In genomic region chr17:88273520-88273919, GRCm38 (mm10) we compare ENCODE assay signal across 12 mouse cellular contexts.
A peak's percentile ranks its signal among the peaks of the same experiment; 100 is the strongest.
DNase-seq lines count a peak whose midpoint lies in the region; ATAC-seq and TF ChIP-seq lines count a peak whose summit lies in the region.
"Had no signal": no experiment of that assay in that cellular context is flagged by ENCODE, and none has a peak within 500 bp of the region (broad histone marks: within the 10 kb centered on the region; RNA-seq: fewer than 3 reads in every experiment).

No protein-coding gene starts in this region.

- 93% methylated on average over 9 of the region's 9 CpGs for WGBS in embryonic facial prominence, embryonic 13.5 days
- WGBS in embryonic facial prominence, embryonic 10.5 days, result 93% methylated on average over 9 of the region's 9 CpGs
- WGBS in hindbrain, embryonic 15.5 days, result 93% methylated on average over 9 of the region's 9 CpGs
- 92% methylated on average over 9 of the region's 9 CpGs for WGBS in hindbrain, embryonic 16.5 days
- WGBS in lung, embryonic 15.5 days, result 70% methylated on average over 9 of the region's 9 CpGs
- 81% methylated on average over 9 of the region's 9 CpGs for WGBS in lung, adult 2 months

- H3K9me3 ChIP-seq in embryonic facial prominence, embryonic 13.5 days, result no peaks in the 10 kb centered on the region
- H3K9me3 ChIP-seq in embryonic facial prominence, embryonic 10.5 days, result 0 out of 2 replicates have a peak, but pooled peaks cover 4% of the 10 kb centered on the region
- H3K9me3 ChIP-seq in hindbrain, embryonic 15.5 days, result no peaks in the 10 kb centered on the region
- H3K9me3 ChIP-seq in hindbrain, embryonic 16.5 days (ENCODE audit: control insufficient read depth, low read length), result no peaks in the 10 kb centered on the region
- H3K9me3 ChIP-seq in lung, embryonic 15.5 days, result no peaks in the 10 kb centered on the region
- H3K9me3 ChIP-seq: liver, embryonic 12.5 days had no signal

- no peak for TF ChIP-seq CTCF in lung, adult 2 months (IDR thresholded peaks at IDR 0.05; ENCODE audit: insufficient read depth, low read length)

- H3K4me1 ChIP-seq in embryonic facial prominence, embryonic 13.5 days, result peaks cover 7% of the 10 kb centered on the region; the same call in 1 of the 2 replicates
- H3K4me1 ChIP-seq in embryonic facial prominence, embryonic 10.5 days, result no peaks in the 10 kb centered on the region
- H3K4me1 ChIP-seq in hindbrain, embryonic 15.5 days (replicated peaks), result peaks cover 16% of the 10 kb centered on the region
- H3K4me1 ChIP-seq in hindbrain, embryonic 16.5 days (ENCODE audit: control insufficient read depth, insufficient read depth, low read depth, low read length), result peaks cover 5% of the 10 kb centered on the region
- peaks cover 15% of the 10 kb centered on the region for H3K4me1 ChIP-seq in lung, embryonic 15.5 days
- H3K4me1 ChIP-seq in lung, adult 2 months (ENCODE audit: control insufficient read depth, insufficient read depth, low read length), result peaks cover 2% of the 10 kb centered on the region; the same call in 1 of the 2 replicates
- H3K4me1 ChIP-seq: liver, embryonic 12.5 days had no signal

- DNase-seq in embryonic facial prominence, embryonic 10.5 days (ENCODE audit: low spot score), result no peak
- no peak for DNase-seq in lung, adult 2 months
- peak; percentile 33 for DNase-seq in testis, postnatal 10 days (ENCODE audit: low spot score)
- DNase-seq in testis, postnatal 14 days (ENCODE audit: low spot score), result no peak
- DNase-seq: cerebellum, adult 9-11 months; layer of hippocampus, postnatal 36 days had no signal

- H3K4me2 ChIP-seq in embryonic facial prominence, embryonic 13.5 days, result no peak overlapping the region
- H3K4me2 ChIP-seq in hindbrain, embryonic 15.5 days, result no peak overlapping the region
- H3K4me2 ChIP-seq in hindbrain, embryonic 16.5 days (ENCODE audit: low read length), result no peak overlapping the region
- H3K4me2 ChIP-seq in lung, embryonic 15.5 days, result no peak overlapping the region
- H3K4me2 ChIP-seq: liver, embryonic 12.5 days had no signal

- ATAC-seq in embryonic facial prominence, embryonic 13.5 days (ENCODE audit: insufficient number of reproducible peaks, insufficient read depth, low FRiP score, low TSS enrichment, low read depth), result no peak
- ATAC-seq in hindbrain, embryonic 15.5 days (ENCODE audit: low FRiP score, low read depth), result no peak
- ATAC-seq in hindbrain, embryonic 16.5 days, result no peak
- peak; percentile 49; the same call in 1 of the 2 replicates for ATAC-seq in lung, embryonic 15.5 days (ENCODE audit: borderline replicate concordance, extremely low read depth, low FRiP score, low TSS enrichment)
- ATAC-seq: liver, embryonic 12.5 days had no signal

- no peak for TF ChIP-seq POLR2A in lung, adult 2 months (IDR thresholded peaks at IDR 0.05; ENCODE audit: borderline replicate concordance, extremely low read depth, low read depth, low read length)

- H3K4me3 ChIP-seq in embryonic facial prominence, embryonic 13.5 days, result no peak overlapping the region
- no peak overlapping the region for H3K4me3 ChIP-seq in embryonic facial prominence, embryonic 10.5 days
- H3K4me3 ChIP-seq in hindbrain, embryonic 15.5 days, result no peak overlapping the region
- no peak overlapping the region for H3K4me3 ChIP-seq in hindbrain, embryonic 16.5 days (ENCODE audit: low read length)
- no peak overlapping the region for H3K4me3 ChIP-seq in lung, embryonic 15.5 days
- H3K4me3 ChIP-seq in lung, adult 2 months (replicated peaks; ENCODE audit: extremely low read depth, low read depth, low read length), result no peak overlapping the region
- H3K4me3 ChIP-seq: liver, embryonic 12.5 days had no signal

- H3K9ac ChIP-seq in embryonic facial prominence, embryonic 13.5 days, result no peak overlapping the region
- no peak overlapping the region for H3K9ac ChIP-seq in hindbrain, embryonic 15.5 days
- H3K9ac ChIP-seq in hindbrain, embryonic 16.5 days (ENCODE audit: low read depth, low read length), result no peak overlapping the region
- H3K9ac ChIP-seq in lung, embryonic 15.5 days, result no peak overlapping the region
- H3K9ac ChIP-seq: liver, embryonic 12.5 days had no signal

- H3K27me3 ChIP-seq in embryonic facial prominence, embryonic 13.5 days, result no peaks in the 10 kb centered on the region
- no peaks in the 10 kb centered on the region for H3K27me3 ChIP-seq in embryonic facial prominence, embryonic 10.5 days (replicated peaks; ENCODE audit: low read depth, poor library complexity, severe bottlenecking)
- H3K27me3 ChIP-seq in hindbrain, embryonic 15.5 days, result no peaks in the 10 kb centered on the region
- no peaks in the 10 kb centered on the region for H3K27me3 ChIP-seq in hindbrain, embryonic 16.5 days (replicated peaks; ENCODE audit: control insufficient read depth, insufficient read depth, low read length)
- H3K27me3 ChIP-seq in lung, embryonic 15.5 days, result no peaks in the 10 kb centered on the region
- H3K27me3 ChIP-seq: liver, embryonic 12.5 days had no signal

- H3K36me3 ChIP-seq in embryonic facial prominence, embryonic 13.5 days, result no peaks in the 10 kb centered on the region
- H3K36me3 ChIP-seq in embryonic facial prominence, embryonic 10.5 days (replicated peaks), result no peaks in the 10 kb centered on the region
- H3K36me3 ChIP-seq in hindbrain, embryonic 15.5 days, result no peaks in the 10 kb centered on the region
- no peaks in the 10 kb centered on the region for H3K36me3 ChIP-seq in hindbrain, embryonic 16.5 days (ENCODE audit: control insufficient read depth, insufficient read depth, low read length)
- H3K36me3 ChIP-seq in lung, embryonic 15.5 days, result no peaks in the 10 kb centered on the region
- H3K36me3 ChIP-seq: G1E; liver, embryonic 12.5 days had no signal

- H3K27ac ChIP-seq in embryonic facial prominence, embryonic 13.5 days, result peak overlapping the region; percentile 44; the same call in 1 of the 2 replicates
- H3K27ac ChIP-seq in embryonic facial prominence, embryonic 10.5 days (replicated peaks), result no peak overlapping the region
- H3K27ac ChIP-seq in hindbrain, embryonic 15.5 days (replicated peaks), result peak overlapping the region; percentile 74
- H3K27ac ChIP-seq in hindbrain, embryonic 16.5 days (ENCODE audit: low read depth, low read length), result no peak overlapping the region
- peak overlapping the region; percentile 77 for H3K27ac ChIP-seq in lung, embryonic 15.5 days
- H3K27ac ChIP-seq: liver, embryonic 12.5 days had no signal

Comparison
In these comparisons a context has a peak if more than half of its experiments do, and no peak if none do; other contexts are left out.
1. H3K27ac ChIP-seq: peak in embryonic facial prominence, embryonic 13.5 days (single experiment), hindbrain, embryonic 15.5 days (single experiment) and lung, embryonic 15.5 days (single experiment); none in embryonic facial prominence, embryonic 10.5 days (single experiment) and hindbrain, embryonic 16.5 days (single experiment).